Mouse (Mus musculus) liver, embryonic 14.5 days (tissue): ENCODE measurements around the gene Terb2.

Experiments used
- CTCF ChIP-seq: IDR thresholded peaks from 2 replicates; pipeline ENCODE4 v1.5.1; 2016; ENCODE audit warnings: antibody characterized with exemption, low read depth, control low read depth
- EP300 ChIP-seq: IDR thresholded peaks from 2 replicates; pipeline ENCODE4 v1.6.1; 2016; ENCODE audit warnings: antibody characterized with exemption, low read depth

- no peak for TF ChIP-seq CTCF
- no peak for TF ChIP-seq EP300
Observed at GRCm38 (mm10) chr2:122163430-122164195, 22.5 kb upstream of the Terb2 start.
